In the genomic region with DNA sequence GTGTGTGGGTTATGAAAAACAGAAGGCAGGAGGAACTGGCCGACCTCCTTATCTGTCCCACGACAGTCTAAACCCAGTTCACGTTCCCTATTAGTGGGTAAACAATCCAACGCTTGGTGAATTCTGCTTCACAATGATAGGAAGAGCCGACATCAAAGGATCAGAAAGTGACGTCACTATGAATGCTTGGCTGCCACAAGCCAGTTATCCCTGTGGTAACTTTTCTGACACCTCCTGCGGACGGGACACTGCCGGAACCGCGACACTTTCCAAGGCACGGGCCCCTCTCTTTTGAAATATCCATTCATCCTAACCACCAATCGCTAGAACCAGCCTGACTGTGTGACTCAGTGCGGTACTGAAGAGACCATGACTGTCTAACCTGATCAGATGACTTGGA, we compare ENCODE assay signal across 10 mouse cellular contexts. TPM values are rescaled to one million over a fixed set of nuclear protein-coding genes. Genes with fewer than 3 reads are reported as not detected.
A peak's percentile ranks its signal among the peaks of the same experiment; 100 is the strongest.
DNase-seq lines count a peak whose midpoint lies in the region.
"Had no signal": no experiment of that assay in that cellular context is flagged by ENCODE, and none has a peak within 500 bp of the region (broad histone marks: within the 10 kb centered on the region; RNA-seq: fewer than 3 reads in every experiment).

No protein-coding gene starts in this region.

- peak; percentile 28 for DNase-seq in embryo, embryonic 10 days (ENCODE audit: low spot score)
- no peak for DNase-seq in embryo, embryonic 9.5 days (ENCODE audit: extremely low spot score)
- peak; percentile 30 for DNase-seq in thymus, postnatal 0 days (ENCODE audit: low spot score)
- no peak for DNase-seq in thymus, postnatal 36 days
- peak; percentile 19 for DNase-seq in embryo, embryonic 11 days
- peak; percentile 78 for DNase-seq in skeletal muscle tissue, adult 2 months (ENCODE audit: low read depth, low spot score)
- DNase-seq in frontal cortex, postnatal 25 days (ENCODE audit: low spot score in 2 of 2), result no peak
- no peak for DNase-seq in urinary bladder, adult 2 months (ENCODE audit: low spot score)
- DNase-seq: adrenal gland, adult 2 months; cerebellum, adult 9-10 months had no signal

RNA-seq across cellular contexts. Expression of gene Hrh2, which starts 2.0 kb away (rescaled TPM):
- 0.57 and 0.62 TPM in 2 replicates for polyA plus RNA-seq in thymus, postnatal 0 days (2015; fragmentation: Nextera tagmentation; extraction: Ambion mirVana)
- 0.40 and 0.54 TPM in 2 replicates for polyA plus RNA-seq in urinary bladder, adult 2 months (2012; rRNA removed)

Comparison
In these comparisons a context has a peak if more than half of its experiments do, and no peak if none do; other contexts are left out.
1. DNase-seq: peak in embryo, embryonic 10 days (single experiment), thymus, postnatal 0 days (single experiment), embryo, embryonic 11 days (single experiment) and skeletal muscle tissue, adult 2 months (single experiment); none in embryo, embryonic 9.5 days (single experiment), thymus, postnatal 36 days (0 of 2), frontal cortex, postnatal 25 days (0 of 2) and urinary bladder, adult 2 months (single experiment).